Mouse (Mus musculus) mouse embryonic stem cell (cell line): ENCODE results near the gene Ankrd60.

Experiments
- in situ Hi-C, 2 experiments: fragments of 300-500 bp; cut with MboI; formaldehyde crosslinking; loops; 1 replicate in 1 of 2; 3 replicates in 1 of 2; pipeline ENCODE4 v1.14.3; 2019 to 2020; ENCODE audit warnings: low sequenced_read_pairs in 2 of 2, low pct_unique_long_range_greater_than_20kb in 1 of 2, mixed read lengths in 1 of 2; ENCODE audit not compliant: unreplicated experiment in 1 of 2

Gene Ankrd60

GRCm38 (mm10) chr2:173577669-173578557 lies at the start of gene Ankrd60:
Gene Ankrd60 (minus strand): TSS chr2:173578365.
- in situ Hi-C loops = loop anchor here (25.0 kb wide), 3 partner anchors 359 to 709 kb away; partner anchors contain the start of gene Gnas (in 1 of the 2)

- in situ Hi-C loops = no loop called here
These were observed 47.6 kb upstream of the Ankrd60 start for GRCm38 (mm10) chr2:173625786-173626185.

GRCm38 (mm10) chr2:173624667-173625066 lies 46.5 kb upstream of the Ankrd60 start:
- in situ Hi-C loops = no loop called here

- in situ Hi-C loops = no loop called here
These were observed 44.0 kb upstream of the Ankrd60 start for GRCm38 (mm10) chr2:173622173-173622601.

- in situ Hi-C loops = no loop called here
These were observed 42.5 kb upstream of the Ankrd60 start for GRCm38 (mm10) chr2:173620645-173621044.

GRCm38 (mm10) chr2:173619132-173619531 lies 41.0 kb upstream of the Ankrd60 start:
- in situ Hi-C loops = no loop called here

GRCm38 (mm10) chr2:173616156-173616555 lies 38.0 kb upstream of the Ankrd60 start:
- in situ Hi-C loops = no loop called here

- in situ Hi-C loops = no loop called here
These were observed 37.4 kb upstream of the Ankrd60 start for GRCm38 (mm10) chr2:173615378-173616081.

GRCm38 (mm10) chr2:173608020-173608958 lies 30.1 kb upstream of the Ankrd60 start:
- in situ Hi-C loops = no loop called here

GRCm38 (mm10) chr2:173606415-173606804 lies 28.2 kb upstream of the Ankrd60 start:
- in situ Hi-C loops = no loop called here

- in situ Hi-C loops = no loop called here
These were observed 27.7 kb upstream of the Ankrd60 start for GRCm38 (mm10) chr2:173605713-173606414.

GRCm38 (mm10) chr2:173601861-173602260 lies 23.7 kb upstream of the Ankrd60 start:
- in situ Hi-C loops = no loop called here

GRCm38 (mm10) chr2:173595374-173595781 lies 17.2 kb upstream of the Ankrd60 start:
- in situ Hi-C loops = loop anchor here (25.0 kb wide), 3 partner anchors 342 to 692 kb away; partner anchors contain the start of gene Gnas (in 1 of the 2)

GRCm38 (mm10) chr2:173594313-173595063 lies 16.3 kb upstream of the Ankrd60 start:
- in situ Hi-C loops = loop anchor here (25.0 kb wide), 3 partner anchors 343 to 693 kb away; partner anchors contain the start of gene Gnas (in 1 of the 2)

GRCm38 (mm10) chr2:173593841-173594240 lies 15.7 kb upstream of the Ankrd60 start:
- in situ Hi-C loops = loop anchor here (25.0 kb wide), 3 partner anchors 343 to 693 kb away; partner anchors contain the start of gene Gnas (in 1 of the 2)

- in situ Hi-C loops = loop anchor here (25.0 kb wide), 3 partner anchors 345 to 695 kb away; partner anchors contain the start of gene Gnas (in 1 of the 2)
These were observed 14.6 kb upstream of the Ankrd60 start for GRCm38 (mm10) chr2:173592781-173593180.

GRCm38 (mm10) chr2:173587411-173587810 lies 9.2 kb upstream of the Ankrd60 start:
- in situ Hi-C loops = loop anchor here (25.0 kb wide), 3 partner anchors 350 to 700 kb away; partner anchors contain the start of gene Gnas (in 1 of the 2)
